Mouse (Mus musculus) liver, postnatal 0 days (tissue): ENCODE data around the gene Tbc1d2b. TPM values are rescaled to one million over a fixed set of nuclear protein-coding genes. Genes with fewer than 3 reads are reported as not detected.

ENCODE experiments used
- ATAC-seq: fragments of 200-750 bp; cut with Nextera tagmentation; 2 replicates; pipeline ENCODE4 v1.8.0; 2017; ENCODE audit warnings: mild to moderate bottlenecking, moderate library complexity
- DNase-seq: peaks from one replicate; pipeline ENCODE4 v3.0.0-alpha.2; 2016
- H3K27ac ChIP-seq: fragments of 300-500 bp; sonication (generic); 2 replicates; pipeline ENCODE4 v1.5.1; 2014; ENCODE audit warnings: antibody characterized with exemption, moderate library complexity, mild to moderate bottlenecking, low read depth
- H3K27me3 ChIP-seq: fragments of 300-500 bp; sonication (generic); 2 replicates; pipeline ENCODE4 v1.6.1; 2014; ENCODE audit warnings: low read length, control low read depth, mixed read lengths; ENCODE audit not compliant: insufficient read depth
- H3K36me3 ChIP-seq: fragments of 300-500 bp; sonication (generic); replicated peaks from 2 replicates; pipeline ENCODE4 v1.6.1; 2014; ENCODE audit warnings: mild to moderate bottlenecking, control low read depth, low read length, moderate library complexity, mixed read lengths; ENCODE audit not compliant: insufficient read depth
- H3K4me1 ChIP-seq: fragments of 300-500 bp; sonication (generic); 2 replicates; pipeline ENCODE4 v1.6.1; 2014; ENCODE audit warnings: antibody characterized with exemption, mild to moderate bottlenecking, control low read depth; ENCODE audit not compliant: insufficient read depth
- H3K4me2 ChIP-seq: fragments of 300-500 bp; sonication (generic); 2 replicates; pipeline ENCODE4 v1.6.1; 2014; ENCODE audit warnings: low read depth, mild to moderate bottlenecking, low read length, moderate library complexity, mixed read lengths
- H3K4me3 ChIP-seq: fragments of 300-500 bp; sonication (generic); 2 replicates; pipeline ENCODE4 v1.5.1; 2014; ENCODE audit warnings: low read depth, low read length
- H3K9ac ChIP-seq: fragments of 300-500 bp; sonication (generic); replicated peaks from 2 replicates; pipeline ENCODE4 v1.6.1; 2014; ENCODE audit warnings: mild to moderate bottlenecking, moderate library complexity
- H3K9me3 ChIP-seq: fragments of 300-500 bp; sonication (generic); 2 replicates; pipeline ENCODE4 v1.6.1; 2016; ENCODE audit warnings: mild to moderate bottlenecking, control low read depth, low read length, mixed read lengths
- CTCF ChIP-seq: sonication (generic); IDR thresholded peaks from 2 replicates; pipeline ENCODE4 v1.5.1; 2016; ENCODE audit warnings: antibody characterized with exemption, low read depth
- EP300 ChIP-seq: IDR thresholded peaks from 2 replicates; pipeline ENCODE4 v1.6.1; 2016; ENCODE audit warnings: antibody characterized with exemption, low read depth, mild to moderate bottlenecking
- WGBS: fragments of 180-500 bp; shearing (Covaris S2); extraction: QIAGEN DNeasy Blood & Tissue Kit; methylation state at CpG from one replicate; pipeline ENCODE4 v1.1.7; 2014; ENCODE audit not compliant: insufficient replicate concordance; 5-methylcytosine and 5-hydroxymethylcytosine counted together
- polyA plus RNA-seq: library from polyadenylated mRNA; unstranded; fragments of >200 nt; fragmentation: Nextera tagmentation; extraction: Ambion mirVana; gene quantifications from 2 replicates; pipeline ENCODE4 v1.2.1, GENCODE M21; 2015

Gene Tbc1d2b
- polyA plus RNA-seq, 1 experiment from 2014 or later = 6.2 TPM

- 28% methylated on average over 3 of the region's 3 CpGs for WGBS
- TF ChIP-seq EP300 = peak; percentile 20; the same call in 1 of the 2 replicates
- no peak for TF ChIP-seq CTCF
- Histone ChIP-seq H3K9ac (no peak overlapping the region), H3K4me2 (peak overlapping the region; percentile 60), H3K4me3 (no peak overlapping the region), H3K27me3 (no peaks in the 10 kb centered on the region), H3K4me1 (peaks cover 77% of the 10 kb centered on the region), H3K9me3 (no peaks in the 10 kb centered on the region), H3K36me3 (peaks cover 11% of the 10 kb centered on the region), H3K27ac (peak overlapping the region; percentile 58)
- DNase-seq = no peak
- peak; percentile 48 for ATAC-seq
Observed at GRCm38 (mm10) chr9:90262063-90262462, 8.5 kb downstream of the Tbc1d2b start.

GRCm38 (mm10) chr9:90260600-90261375 lies 9.8 kb downstream of the Tbc1d2b start:
- H3K4me2 ChIP-seq = peak overlapping the region; percentile 44; the same call in 1 of the 2 replicates
- WGBS = 47% methylated on average over 13 of the region's 13 CpGs
- H3K36me3 ChIP-seq = peaks cover 10% of the 10 kb centered on the region
- H3K4me1 ChIP-seq = peaks cover 70% of the 10 kb centered on the region
- no peaks in the 10 kb centered on the region for H3K9me3 ChIP-seq
- TF ChIP-seq CTCF = peak; percentile 11; the same call in 1 of the 2 replicates
- 0 out of 2 replicates have a peak, but pooled peaks have one; percentile 22 for TF ChIP-seq EP300
- ATAC-seq = peak; percentile 59
- no peaks in the 10 kb centered on the region for H3K27me3 ChIP-seq
- H3K9ac ChIP-seq = 0 out of 2 replicates have a peak overlapping the region, but pooled peaks have one; percentile 3
- H3K27ac ChIP-seq = peak overlapping the region; percentile 55
- H3K4me3 ChIP-seq = no peak overlapping the region
- DNase-seq = no peak

- peaks cover 10% of the 10 kb centered on the region for H3K36me3 ChIP-seq
- DNase-seq (no peak), ATAC-seq (no peak)
- H3K4me3 ChIP-seq = no peak overlapping the region
- peak overlapping the region; percentile 44 for H3K4me2 ChIP-seq
- peaks cover 71% of the 10 kb centered on the region for H3K4me1 ChIP-seq
- no peak overlapping the region for H3K9ac ChIP-seq
- WGBS = 32% methylated on average over 6 of the region's 6 CpGs
- H3K27me3 ChIP-seq = no peaks in the 10 kb centered on the region
- no peak for TF ChIP-seq CTCF
- H3K27ac ChIP-seq = peak overlapping the region; percentile 55
- no peaks in the 10 kb centered on the region for H3K9me3 ChIP-seq
Observed at GRCm38 (mm10) chr9:90260079-90260478, 10.5 kb downstream of the Tbc1d2b start.

- peaks cover 10% of the 10 kb centered on the region for H3K36me3 ChIP-seq
- no peaks in the 10 kb centered on the region for H3K9me3 ChIP-seq
- WGBS = 59% methylated on average over 12 of the region's 12 CpGs
- H3K4me1 ChIP-seq = peaks cover 71% of the 10 kb centered on the region
- ATAC-seq = no peak
- peak overlapping the region; percentile 55 for H3K27ac ChIP-seq
- H3K4me2 ChIP-seq = no peak overlapping the region; the same call in 1 of the 2 replicates
- H3K27me3 ChIP-seq = no peaks in the 10 kb centered on the region
- DNase-seq = no peak
- H3K4me3 ChIP-seq = no peak overlapping the region
- TF ChIP-seq EP300 (no peak), CTCF (no peak)
- no peak overlapping the region for H3K9ac ChIP-seq
Observed at GRCm38 (mm10) chr9:90259400-90259950, 11.1 kb downstream of the Tbc1d2b start.

GRCm38 (mm10) chr9:90257754-90258531 lies 12.7 kb downstream of the Tbc1d2b start:
- Histone ChIP-seq H3K4me1 (peaks cover 72% of the 10 kb centered on the region), H3K36me3 (0 out of 2 replicates have a peak, but pooled peaks cover 8% of the 10 kb centered on the region), H3K9me3 (no peaks in the 10 kb centered on the region), H3K4me3 (no peak overlapping the region), H3K4me2 (no peak overlapping the region), H3K9ac (0 out of 2 replicates have a peak overlapping the region, but pooled peaks have one; percentile 23), H3K27me3 (no peaks in the 10 kb centered on the region), H3K27ac (peak overlapping the region; percentile 25)
- DNase-seq = no peak
- no peak for ATAC-seq
- TF ChIP-seq EP300 = no peak
- TF ChIP-seq CTCF = no peak
- WGBS = 49% methylated on average over 13 of the region's 13 CpGs

- Histone ChIP-seq H3K4me2 (no peak overlapping the region), H3K27me3 (no peaks in the 10 kb centered on the region), H3K27ac (peak overlapping the region; percentile 25), H3K9me3 (no peaks in the 10 kb centered on the region), H3K9ac (no peak overlapping the region), H3K4me3 (no peak overlapping the region), H3K4me1 (peaks cover 72% of the 10 kb centered on the region), H3K36me3 (0 out of 2 replicates have a peak, but pooled peaks cover 13% of the 10 kb centered on the region)
- ATAC-seq (no peak), DNase-seq (no peak)
- WGBS = 33% methylated on average over 7 of the region's 7 CpGs
- TF ChIP-seq CTCF = no peak
- TF ChIP-seq EP300 = no peak
Observed at GRCm38 (mm10) chr9:90257220-90257619, 13.4 kb downstream of the Tbc1d2b start.
